Mouse (Mus musculus): ENCODE measurements around the gene Ptpro. TPM values are rescaled to one million over a fixed set of nuclear protein-coding genes. Genes with fewer than 3 reads are reported as not detected.

Ptpro gene
- total RNA-seq, 1 experiment, result 0.31 TPM

DNA sequence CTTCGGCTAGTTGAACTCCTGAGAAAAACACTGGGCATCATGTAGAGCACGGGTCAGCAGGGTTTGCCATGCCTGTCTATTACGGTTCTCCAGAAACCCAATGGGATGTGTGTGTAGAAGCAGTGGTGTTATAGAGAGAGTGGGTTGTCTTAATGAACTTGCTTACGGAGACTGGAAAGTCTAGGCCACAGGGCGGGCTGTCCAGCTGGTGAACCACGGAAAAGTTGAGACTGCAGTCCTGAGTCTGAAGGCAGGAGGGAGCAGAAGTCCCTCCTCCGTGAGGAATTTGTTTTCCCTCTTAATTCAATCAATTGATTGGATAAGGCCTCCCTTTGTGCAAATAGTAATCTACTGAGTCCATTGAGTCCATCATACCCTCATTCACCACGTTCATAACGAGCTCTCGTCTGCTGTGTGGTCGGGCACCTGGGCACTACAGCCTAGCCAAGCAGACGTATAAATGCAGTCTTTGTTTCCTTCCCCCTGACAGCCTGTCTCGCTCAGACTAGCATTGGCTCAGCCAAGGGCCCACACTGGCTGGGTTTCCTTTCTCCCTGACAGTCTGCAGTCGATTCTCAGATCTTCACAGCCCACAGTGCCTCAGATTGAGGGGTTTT, 181.5 kb downstream of the Ptpro start:
- TF ChIP-seq CHD2 (IDR thresholded peaks at IDR 0.05; ENCODE audit: low read depth, low read length) (no peak), ZNF384 (IDR thresholded peaks at IDR 0.05; ENCODE audit: low read depth, low read length) (no peak), ZC3H11A (IDR thresholded peaks at IDR 0.05; ENCODE audit: borderline replicate concordance, low read depth, low read length) (no peak), HCFC1 (IDR thresholded peaks at IDR 0.05; ENCODE audit: borderline replicate concordance, insufficient read depth, low read length) (no peak), MAFK (IDR thresholded peaks at IDR 0.05; ENCODE audit: insufficient read depth, low read depth, low read length) (no peak)
- Histone ChIP-seq H3K4me1 (ENCODE audit: control insufficient read depth in 2 of 2, insufficient read depth in 2 of 2, low read length in 2 of 2, poor library complexity in 1 of 2) (no peaks in the 10 kb centered on the region), H3K9ac (ENCODE audit: insufficient read depth, low read depth, low read length, poor library complexity, severe bottlenecking) (no peak overlapping the region), H3K4me3 (ENCODE audit: insufficient read depth in 1 of 2, low read depth in 1 of 2, low read length in 2 of 2, poor library complexity in 1 of 2, severe bottlenecking in 1 of 2) (no peak overlapping the region), H3K9me3 (ENCODE audit: control insufficient read depth, insufficient read depth, low read depth, low read length) (no peaks in the 10 kb centered on the region), H3K27ac (ENCODE audit: insufficient read depth, low read depth, low read length, poor library complexity, severe bottlenecking) (no peak overlapping the region), H3K36me3 (ENCODE audit: control insufficient read depth, insufficient read depth, low read length, poor library complexity, severe bottlenecking) (no peaks in the 10 kb centered on the region)
- DNase-seq (ENCODE audit: low read depth, low spot score), result no peak
- in situ Hi-C loops (cut with MboI; ENCODE audit: low sequenced_read_pairs in 2 of 2, unreplicated experiment in 2 of 2), result no loop called here

DNA sequence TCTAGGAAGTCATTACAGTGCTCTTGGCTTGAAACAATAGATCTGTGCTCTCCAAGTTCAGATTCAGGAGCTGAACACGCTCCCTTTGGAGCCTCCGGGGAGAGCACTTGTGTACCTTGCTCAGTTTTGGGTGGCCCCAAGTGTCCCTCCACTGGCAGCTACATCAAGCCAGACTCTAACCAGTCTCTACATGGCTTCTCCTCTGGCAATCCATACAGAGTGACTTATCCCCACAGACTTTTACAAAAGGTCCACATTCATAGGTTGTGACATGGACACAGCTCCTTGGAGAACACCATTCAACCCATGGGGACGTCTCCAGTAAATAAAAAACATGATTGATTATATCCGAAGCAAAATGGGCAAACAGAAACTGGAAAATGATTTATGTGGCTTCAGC, 185.4 kb downstream of the Ptpro start:
- Histone ChIP-seq H3K9me3 (ENCODE audit: control insufficient read depth, insufficient read depth, low read depth, low read length) (no peaks in the 10 kb centered on the region), H3K4me3 (ENCODE audit: insufficient read depth in 1 of 2, low read depth in 1 of 2, low read length in 2 of 2, poor library complexity in 1 of 2, severe bottlenecking in 1 of 2) (no peak overlapping the region)
- in situ Hi-C loops (cut with MboI; ENCODE audit: low sequenced_read_pairs in 2 of 2, unreplicated experiment in 2 of 2), result no loop called here

DNA sequence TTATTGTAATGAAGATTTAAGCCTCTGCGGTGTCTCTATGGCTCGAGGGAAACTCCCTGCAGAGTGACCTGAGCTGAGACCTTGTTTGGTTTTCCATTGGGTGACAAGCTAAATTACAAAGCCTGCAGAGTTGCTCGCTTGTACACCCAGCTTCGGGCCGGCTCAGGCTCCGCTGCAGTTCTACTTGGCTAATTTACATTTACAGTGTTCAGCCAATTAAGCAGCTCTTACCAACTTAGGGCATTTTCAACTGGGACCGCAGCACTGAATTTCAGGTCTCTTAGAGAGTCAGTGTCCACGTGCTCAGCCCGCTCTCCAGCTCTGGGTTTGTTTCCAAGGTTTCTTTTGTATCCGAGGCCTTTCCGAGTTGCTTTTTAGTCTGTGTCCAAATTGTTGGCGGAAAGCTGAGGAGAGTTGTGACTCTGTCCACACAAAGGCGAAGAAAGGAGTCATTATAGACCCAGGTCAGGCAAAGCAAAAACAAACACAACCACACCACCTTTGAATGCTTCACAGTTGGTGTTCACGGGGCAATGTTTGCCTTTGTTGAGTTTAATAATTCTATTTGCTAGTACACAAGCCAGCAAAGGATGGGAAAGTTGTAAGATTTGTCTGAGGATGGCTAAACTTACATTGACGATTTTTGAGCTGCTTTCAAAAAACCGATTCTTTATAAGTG, 185.9 kb downstream of the Ptpro start:
- Histone ChIP-seq H3K9ac (ENCODE audit: insufficient read depth, low read depth, low read length, poor library complexity, severe bottlenecking) (no peak overlapping the region), H3K9me3 (ENCODE audit: control insufficient read depth, insufficient read depth, low read depth, low read length) (no peaks in the 10 kb centered on the region), H3K4me1 (ENCODE audit: control insufficient read depth in 2 of 2, insufficient read depth in 2 of 2, low read length in 2 of 2, poor library complexity in 1 of 2) (no peaks in the 10 kb centered on the region), H3K27ac (ENCODE audit: insufficient read depth, low read depth, low read length, poor library complexity, severe bottlenecking) (no peak overlapping the region), H3K4me3 (ENCODE audit: insufficient read depth in 1 of 2, low read depth in 1 of 2, low read length in 2 of 2, poor library complexity in 1 of 2, severe bottlenecking in 1 of 2) (no peak overlapping the region), H3K36me3 (ENCODE audit: control insufficient read depth, insufficient read depth, low read length, poor library complexity, severe bottlenecking) (no peaks in the 10 kb centered on the region)
- in situ Hi-C loops (cut with MboI; ENCODE audit: low sequenced_read_pairs in 2 of 2, unreplicated experiment in 2 of 2), result no loop called here
- TF ChIP-seq HCFC1 (IDR thresholded peaks at IDR 0.05; ENCODE audit: borderline replicate concordance, insufficient read depth, low read length) (no peak), ZC3H11A (IDR thresholded peaks at IDR 0.05; ENCODE audit: borderline replicate concordance, low read depth, low read length) (no peak), CHD2 (IDR thresholded peaks at IDR 0.05; ENCODE audit: low read depth, low read length) (no peak), MAFK (IDR thresholded peaks at IDR 0.05; ENCODE audit: insufficient read depth, low read depth, low read length) (no peak), ZNF384 (IDR thresholded peaks at IDR 0.05; ENCODE audit: low read depth, low read length) (no peak)
- no peak for DNase-seq (ENCODE audit: low read depth, low spot score)

More for the DNA sequence above, 185.4 kb downstream of the Ptpro start:
- TF ChIP-seq MAFK (IDR thresholded peaks at IDR 0.05; ENCODE audit: insufficient read depth, low read depth, low read length) (no peak), ZNF384 (IDR thresholded peaks at IDR 0.05; ENCODE audit: low read depth, low read length) (no peak)
- no peaks in the 10 kb centered on the region for H3K4me1 ChIP-seq (ENCODE audit: control insufficient read depth in 2 of 2, insufficient read depth in 2 of 2, low read length in 2 of 2, poor library complexity in 1 of 2)
- no peak overlapping the region for H3K9ac ChIP-seq (ENCODE audit: insufficient read depth, low read depth, low read length, poor library complexity, severe bottlenecking)
- DNase-seq (ENCODE audit: low read depth, low spot score), result no peak
- no peaks in the 10 kb centered on the region for H3K36me3 ChIP-seq (ENCODE audit: control insufficient read depth, insufficient read depth, low read length, poor library complexity, severe bottlenecking)
- no peak overlapping the region for H3K27ac ChIP-seq (ENCODE audit: insufficient read depth, low read depth, low read length, poor library complexity, severe bottlenecking)

DNA sequence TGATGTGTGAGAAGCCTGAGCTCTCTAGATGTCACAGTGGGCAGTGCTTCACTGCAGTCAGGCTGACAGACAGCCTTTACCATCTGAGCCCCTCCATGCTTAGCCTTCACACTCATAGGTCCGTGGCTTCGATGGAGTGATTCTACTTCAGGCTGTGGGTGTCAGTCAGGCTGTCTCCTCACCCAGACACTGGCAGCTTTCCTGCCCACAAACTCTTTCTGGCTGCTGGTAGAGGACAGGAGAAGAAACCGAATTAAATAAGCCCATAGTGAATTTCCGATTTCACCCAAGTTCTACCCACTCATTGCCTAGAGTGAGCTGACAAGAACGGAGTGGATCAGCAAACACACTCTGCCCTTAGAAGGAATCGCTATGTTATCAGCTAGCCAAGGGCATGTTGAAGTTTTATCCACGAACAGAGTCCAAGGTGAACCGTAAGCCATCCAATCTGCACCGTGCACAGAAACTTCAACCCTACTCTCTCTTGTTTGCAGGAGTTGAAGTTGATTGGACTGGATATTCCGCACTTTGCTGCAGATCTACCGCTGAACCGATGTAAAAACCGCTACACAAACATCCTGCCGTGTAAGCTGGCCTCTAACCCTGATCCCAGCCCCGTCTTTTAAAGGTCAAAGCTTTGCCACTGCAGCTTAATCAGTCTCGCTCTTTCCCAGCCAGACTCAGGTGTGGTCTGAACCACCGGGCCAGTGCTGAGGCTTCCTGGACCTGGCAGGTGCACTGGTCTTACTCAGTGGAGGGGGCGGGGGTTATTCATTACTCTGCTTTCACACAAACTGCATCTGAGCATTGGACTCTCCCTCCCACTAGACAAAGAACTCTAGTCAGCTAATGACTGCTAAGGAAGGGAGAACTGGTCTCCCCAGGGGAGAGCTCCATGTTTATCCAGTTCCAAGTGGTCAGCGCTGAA, 188.7 kb downstream of the Ptpro start:
- Histone ChIP-seq H3K4me1 (ENCODE audit: control insufficient read depth in 2 of 2, insufficient read depth in 2 of 2, low read length in 2 of 2, poor library complexity in 1 of 2) (no peaks in the 10 kb centered on the region), H3K4me3 (ENCODE audit: insufficient read depth in 1 of 2, low read depth in 1 of 2, low read length in 2 of 2, poor library complexity in 1 of 2, severe bottlenecking in 1 of 2) (no peak overlapping the region), H3K36me3 (ENCODE audit: control insufficient read depth, insufficient read depth, low read length, poor library complexity, severe bottlenecking) (no peaks in the 10 kb centered on the region), H3K27ac (ENCODE audit: insufficient read depth, low read depth, low read length, poor library complexity, severe bottlenecking) (no peak overlapping the region), H3K9ac (ENCODE audit: insufficient read depth, low read depth, low read length, poor library complexity, severe bottlenecking) (no peak overlapping the region), H3K9me3 (ENCODE audit: control insufficient read depth, insufficient read depth, low read depth, low read length) (no peaks in the 10 kb centered on the region)
- in situ Hi-C loops (cut with MboI; ENCODE audit: low sequenced_read_pairs in 2 of 2, unreplicated experiment in 2 of 2), result no loop called here
- DNase-seq (ENCODE audit: low read depth, low spot score), result no peak
- TF ChIP-seq ZNF384 (IDR thresholded peaks at IDR 0.05; ENCODE audit: low read depth, low read length) (no peak), ZC3H11A (IDR thresholded peaks at IDR 0.05; ENCODE audit: borderline replicate concordance, low read depth, low read length) (no peak), CHD2 (IDR thresholded peaks at IDR 0.05; ENCODE audit: low read depth, low read length) (no peak), HCFC1 (IDR thresholded peaks at IDR 0.05; ENCODE audit: borderline replicate concordance, insufficient read depth, low read length) (no peak), MAFK (IDR thresholded peaks at IDR 0.05; ENCODE audit: insufficient read depth, low read depth, low read length) (no peak)

Data from ES-E14 (cell line).